Mouse (Mus musculus): Measurements from ENCODE around the gene Abhd4.

- TF ChIP-seq POLR2A (IDR thresholded peaks at IDR 0.05; ENCODE audit: borderline replicate concordance, low read depth, low read length) (no peak), CTCF (IDR thresholded peaks at IDR 0.05; ENCODE audit: low read depth, low read length) (no peak)
These were observed 47.0 kb upstream of the Abhd4 start for GRCm38 (mm10) chr14:54206750-54207550.
